Mouse (Mus musculus): ENCODE results near the gene Zc3h15. TPM values are rescaled to one million over a fixed set of nuclear protein-coding genes. Genes with fewer than 3 reads are reported as not detected.
A peak's percentile ranks its signal among the peaks of the same experiment; 100 is the strongest.

Gene Zc3h15
- polyA plus RNA-seq, 1 experiment from 2014 or later: 193 TPM

- Histone ChIP-seq H3K27ac (peak overlapping the region; percentile 57; the same call in 1 of the 2 replicates), H3K4me3 (no peak overlapping the region), H3K4me1 (peaks cover 8% of the 10 kb centered on the region; the same call in 1 of the 2 replicates), H3K27me3 (no peaks in the 10 kb centered on the region), H3K4me2 (no peak overlapping the region), H3K36me3 (peaks cover 9% of the 10 kb centered on the region; the same call in 1 of the 2 replicates), H3K9me3 (no peaks in the 10 kb centered on the region), H3K9ac (no peak overlapping the region)
- WGBS: 83% methylated on average over 9 of the region's 9 CpGs
- no peak for ATAC-seq (ENCODE audit: insufficient number of reproducible peaks, insufficient read depth, low FRiP score, low TSS enrichment, low read depth)
Observed at GRCm38 (mm10) chr2:83674896-83675295, 30.7 kb downstream of the Zc3h15 start.

- H3K36me3 ChIP-seq: peaks cover 9% of the 10 kb centered on the region; the same call in 1 of the 2 replicates
- H3K9ac ChIP-seq: no peak overlapping the region
- no peak for ATAC-seq (ENCODE audit: insufficient number of reproducible peaks, insufficient read depth, low FRiP score, low TSS enrichment, low read depth)
- H3K9me3 ChIP-seq: no peaks in the 10 kb centered on the region
- peaks cover 8% of the 10 kb centered on the region; the same call in 1 of the 2 replicates for H3K4me1 ChIP-seq
- no peaks in the 10 kb centered on the region for H3K27me3 ChIP-seq
- H3K4me3 ChIP-seq: no peak overlapping the region
- no peak overlapping the region for H3K4me2 ChIP-seq
- H3K27ac ChIP-seq: peak overlapping the region; percentile 78
- WGBS: 14% methylated on average over 5 of the region's 5 CpGs
Observed at GRCm38 (mm10) chr2:83675681-83676080, 31.4 kb downstream of the Zc3h15 start.

GRCm38 (mm10) chr2:83676226-83676870, 32.1 kb downstream of the Zc3h15 start:
- Histone ChIP-seq H3K27ac (peak overlapping the region; percentile 78), H3K4me3 (no peak overlapping the region), H3K4me1 (peaks cover 8% of the 10 kb centered on the region; the same call in 1 of the 2 replicates), H3K36me3 (peaks cover 12% of the 10 kb centered on the region; the same call in 1 of the 2 replicates), H3K4me2 (no peak overlapping the region), H3K27me3 (no peaks in the 10 kb centered on the region), H3K9ac (no peak overlapping the region), H3K9me3 (no peaks in the 10 kb centered on the region)
- WGBS: 81% methylated on average over 4 of the region's 4 CpGs
- ATAC-seq (ENCODE audit: insufficient number of reproducible peaks, insufficient read depth, low FRiP score, low TSS enrichment, low read depth): no peak

DNA sequence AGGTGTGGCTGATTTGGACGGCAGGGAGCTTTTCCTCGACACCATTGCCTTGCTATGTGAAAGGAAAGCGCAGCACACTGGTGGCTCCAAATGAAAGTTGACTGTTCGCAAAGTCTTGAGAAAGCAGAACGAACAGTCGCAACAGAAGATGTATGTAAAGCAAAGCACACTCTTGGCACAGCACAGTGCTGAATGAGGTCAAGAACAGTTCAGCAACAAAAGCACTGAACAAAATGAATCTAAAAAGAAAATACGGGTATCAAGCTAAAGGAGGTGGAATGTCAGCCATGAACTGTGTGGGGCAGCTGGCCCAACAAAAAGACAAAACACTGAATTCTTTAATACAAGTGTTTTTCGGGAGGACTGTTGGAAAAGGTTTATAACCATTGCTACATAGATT, 37.1 kb downstream of the Zc3h15 start:
- H3K4me1 ChIP-seq: no peaks in the 10 kb centered on the region
- no peaks in the 10 kb centered on the region for H3K9me3 ChIP-seq
- 88% methylated on average over 8 of the region's 8 CpGs for WGBS
- H3K36me3 ChIP-seq: 0 out of 2 replicates have a peak, but pooled peaks cover 4% of the 10 kb centered on the region
- no peak for ATAC-seq (ENCODE audit: insufficient number of reproducible peaks, insufficient read depth, low FRiP score, low TSS enrichment, low read depth)
- no peaks in the 10 kb centered on the region for H3K27me3 ChIP-seq
- H3K4me3 ChIP-seq: no peak overlapping the region
- no peak overlapping the region for H3K27ac ChIP-seq
- no peak overlapping the region for H3K9ac ChIP-seq
- H3K4me2 ChIP-seq: no peak overlapping the region

DNA sequence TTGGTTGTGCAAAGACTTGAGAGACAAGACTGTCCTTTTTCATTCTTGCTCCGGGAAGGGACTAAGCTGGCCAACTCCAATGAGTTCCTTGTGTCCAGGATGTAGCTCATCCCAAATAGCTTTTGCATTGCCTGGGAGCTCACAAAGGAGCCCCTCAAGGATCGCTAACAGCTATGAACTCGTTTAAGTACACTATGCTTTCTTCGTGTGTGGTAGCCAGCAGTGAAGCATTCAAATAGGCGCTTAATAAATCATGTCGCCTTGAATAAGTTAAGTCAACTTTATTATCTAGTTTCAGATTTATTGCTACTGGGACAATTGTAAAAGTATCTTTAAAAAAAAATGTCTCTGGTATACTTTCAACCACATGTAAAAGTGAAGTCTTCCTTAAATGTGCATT, 37.5 kb downstream of the Zc3h15 start:
- Histone ChIP-seq H3K9ac (no peak overlapping the region), H3K9me3 (no peaks in the 10 kb centered on the region), H3K27me3 (no peaks in the 10 kb centered on the region), H3K4me1 (no peaks in the 10 kb centered on the region), H3K4me2 (no peak overlapping the region), H3K36me3 (0 out of 2 replicates have a peak, but pooled peaks cover 4% of the 10 kb centered on the region), H3K4me3 (no peak overlapping the region), H3K27ac (no peak overlapping the region)
- ATAC-seq (ENCODE audit: insufficient number of reproducible peaks, insufficient read depth, low FRiP score, low TSS enrichment, low read depth): no peak
- WGBS: 82% methylated on average over 6 of the region's 6 CpGs

GRCm38 (mm10) chr2:83682282-83682681, 38.0 kb downstream of the Zc3h15 start:
- no peaks in the 10 kb centered on the region for H3K27me3 ChIP-seq
- no peak overlapping the region for H3K27ac ChIP-seq
- H3K9ac ChIP-seq: no peak overlapping the region
- no peaks in the 10 kb centered on the region for H3K9me3 ChIP-seq
- WGBS: 77% methylated on average over 8 of the region's 8 CpGs
- H3K36me3 ChIP-seq: 0 out of 2 replicates have a peak, but pooled peaks cover 4% of the 10 kb centered on the region
- no peak overlapping the region for H3K4me2 ChIP-seq
- no peak overlapping the region for H3K4me3 ChIP-seq
- ATAC-seq (ENCODE audit: insufficient number of reproducible peaks, insufficient read depth, low FRiP score, low TSS enrichment, low read depth): no peak
- no peaks in the 10 kb centered on the region for H3K4me1 ChIP-seq

GRCm38 (mm10) chr2:83683731-83684519, 39.7 kb downstream of the Zc3h15 start:
- no peak overlapping the region for H3K4me2 ChIP-seq
- no peaks in the 10 kb centered on the region for H3K4me1 ChIP-seq
- H3K36me3 ChIP-seq: 0 out of 2 replicates have a peak, but pooled peaks cover 4% of the 10 kb centered on the region
- no peaks in the 10 kb centered on the region for H3K9me3 ChIP-seq
- no peaks in the 10 kb centered on the region for H3K27me3 ChIP-seq
- no peak overlapping the region for H3K9ac ChIP-seq
- no peak; the same call in 1 of the 2 replicates for ATAC-seq (ENCODE audit: insufficient number of reproducible peaks, insufficient read depth, low FRiP score, low TSS enrichment, low read depth)
- no peak overlapping the region for H3K27ac ChIP-seq
- H3K4me3 ChIP-seq: no peak overlapping the region
- 81% methylated on average over 9 of the region's 9 CpGs for WGBS

DNA sequence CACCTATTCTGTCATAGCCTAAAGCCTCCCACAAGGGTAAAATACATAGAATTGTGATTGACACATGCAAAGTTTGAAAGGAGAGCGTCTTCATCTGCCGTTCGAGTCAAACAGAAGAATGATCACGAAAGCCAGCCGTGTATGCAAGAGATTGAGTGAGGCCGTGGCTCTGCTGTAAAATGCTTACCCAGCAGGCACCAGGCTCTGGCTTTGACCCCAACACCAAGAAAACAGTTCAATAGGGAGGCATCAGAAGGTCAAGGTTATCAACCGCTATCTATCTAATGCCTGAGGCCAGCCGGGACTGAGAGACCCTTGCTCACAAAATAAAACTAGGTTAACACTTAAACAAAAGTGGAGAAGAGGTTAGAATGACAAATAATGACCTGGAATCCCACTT, 40.5 kb downstream of the Zc3h15 start:
- Histone ChIP-seq H3K27ac (no peak overlapping the region), H3K9me3 (no peaks in the 10 kb centered on the region), H3K27me3 (no peaks in the 10 kb centered on the region), H3K4me1 (no peaks in the 10 kb centered on the region), H3K36me3 (0 out of 2 replicates have a peak, but pooled peaks cover 4% of the 10 kb centered on the region), H3K9ac (no peak overlapping the region), H3K4me2 (no peak overlapping the region), H3K4me3 (no peak overlapping the region)
- 69% methylated on average over 8 of the region's 8 CpGs for WGBS
- no peak for ATAC-seq (ENCODE audit: insufficient number of reproducible peaks, insufficient read depth, low FRiP score, low TSS enrichment, low read depth)

DNA sequence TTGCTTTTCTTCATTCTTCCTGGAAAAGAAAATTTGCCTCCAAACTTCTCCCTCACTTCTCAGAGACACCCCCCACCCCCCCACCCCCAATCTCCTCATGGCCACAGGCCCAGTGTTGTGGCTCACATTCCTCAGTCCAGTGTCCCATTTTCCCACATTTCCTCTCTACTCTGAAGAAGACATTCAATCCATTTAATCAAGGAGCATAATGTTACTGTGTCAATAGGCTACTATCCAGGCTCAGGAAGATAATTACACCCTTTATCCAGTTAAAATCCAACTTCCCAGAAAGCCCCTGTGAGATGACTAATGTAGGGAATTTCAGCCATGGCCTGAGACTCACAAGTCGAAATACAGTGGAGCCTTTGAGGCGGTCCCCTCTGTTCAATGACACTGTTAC, 46.1 kb downstream of the Zc3h15 start:
- Histone ChIP-seq H3K4me3 (no peak overlapping the region), H3K4me1 (no peaks in the 10 kb centered on the region), H3K4me2 (no peak overlapping the region), H3K9me3 (no peaks in the 10 kb centered on the region), H3K27me3 (no peaks in the 10 kb centered on the region), H3K27ac (no peak overlapping the region), H3K36me3 (no peaks in the 10 kb centered on the region), H3K9ac (no peak overlapping the region)
- WGBS: 59% methylated on average over 2 of the region's 2 CpGs
- no peak for ATAC-seq (ENCODE audit: insufficient number of reproducible peaks, insufficient read depth, low FRiP score, low TSS enrichment, low read depth)

DNA sequence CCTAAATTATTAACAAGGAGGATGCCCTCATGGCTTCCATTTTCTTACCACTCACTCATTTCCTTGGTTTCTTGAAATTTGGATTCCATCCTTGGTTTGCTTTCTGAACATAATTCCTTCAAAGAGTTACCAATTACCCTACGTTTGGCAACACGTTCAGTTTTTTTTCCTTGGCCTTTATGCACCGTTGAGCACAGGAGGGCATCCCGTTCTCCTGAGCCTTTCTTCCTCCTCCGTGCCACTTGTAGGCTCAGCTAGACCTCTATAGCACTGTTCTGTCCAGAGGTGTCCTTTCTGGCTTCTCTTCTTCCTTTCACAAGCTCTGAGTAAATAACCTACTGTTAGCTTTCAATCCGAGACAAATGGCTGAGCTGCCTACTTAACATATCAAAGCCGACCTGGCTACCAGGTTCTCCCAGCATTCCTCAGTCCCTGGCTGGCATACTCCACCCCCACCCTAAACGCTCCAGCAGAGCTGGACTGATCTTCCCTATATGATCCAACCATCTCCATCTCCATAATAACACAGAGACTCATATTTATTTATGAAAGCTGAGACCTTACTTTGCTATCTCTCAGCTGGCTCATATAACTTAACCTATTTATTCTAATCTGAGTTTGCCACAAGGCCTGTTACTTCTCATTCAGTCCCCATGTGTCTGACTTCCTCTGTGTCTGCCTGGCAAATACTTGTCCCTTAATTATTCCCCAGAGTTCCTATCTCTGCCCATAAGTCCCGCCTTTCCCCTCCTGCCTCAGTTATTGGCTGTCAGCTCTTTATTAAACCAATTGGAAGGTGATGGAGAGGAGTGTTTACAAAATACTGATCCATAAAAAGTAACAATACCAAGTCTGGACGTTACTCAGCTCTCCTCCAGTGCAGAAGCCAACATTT, 48.7 kb downstream of the Zc3h15 start:
- Histone ChIP-seq H3K9ac (no peak overlapping the region), H3K27ac (no peak overlapping the region), H3K4me2 (no peak overlapping the region), H3K27me3 (no peaks in the 10 kb centered on the region), H3K4me3 (no peak overlapping the region), H3K9me3 (no peaks in the 10 kb centered on the region), H3K4me1 (no peaks in the 10 kb centered on the region), H3K36me3 (no peaks in the 10 kb centered on the region)
- 34% methylated on average over 10 of the region's 10 CpGs for WGBS
- ATAC-seq (ENCODE audit: insufficient number of reproducible peaks, insufficient read depth, low FRiP score, low TSS enrichment, low read depth): no peak

DNA sequence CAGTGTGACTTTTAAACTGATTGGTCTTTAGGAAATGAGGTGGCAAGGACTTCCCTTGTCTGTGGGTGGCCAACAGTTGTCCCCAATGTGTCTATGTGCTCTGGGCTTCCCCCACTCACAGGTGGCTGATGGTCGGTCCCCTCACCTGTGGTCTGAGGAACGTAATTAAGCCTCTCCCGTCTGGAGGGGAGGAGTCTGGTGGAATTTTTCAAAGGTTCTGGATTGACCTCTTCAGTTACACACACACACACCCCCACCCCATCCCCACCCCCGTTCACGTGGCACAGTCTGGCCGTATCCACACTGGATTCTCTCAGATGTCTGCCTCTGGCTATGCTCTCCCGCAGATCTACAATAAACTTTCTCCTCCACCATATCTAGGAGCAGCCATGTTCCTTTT, 49.8 kb downstream of the Zc3h15 start:
- ATAC-seq (ENCODE audit: insufficient number of reproducible peaks, insufficient read depth, low FRiP score, low TSS enrichment, low read depth): no peak
- H3K9me3 ChIP-seq: no peaks in the 10 kb centered on the region
- 55% methylated on average over 7 of the region's 7 CpGs for WGBS

More for the DNA sequence above, 49.8 kb downstream of the Zc3h15 start:
- H3K4me2 ChIP-seq: no peak overlapping the region
- no peak overlapping the region for H3K4me3 ChIP-seq
- no peak overlapping the region for H3K27ac ChIP-seq
- no peaks in the 10 kb centered on the region for H3K36me3 ChIP-seq
- H3K4me1 ChIP-seq: no peaks in the 10 kb centered on the region
- H3K9ac ChIP-seq: no peak overlapping the region
- no peaks in the 10 kb centered on the region for H3K27me3 ChIP-seq
